Mouse (Mus musculus) hindbrain, embryonic 11.5 days (tissue): ENCODE results near the gene Tdrd3. TPM values are rescaled to one million over a fixed set of nuclear protein-coding genes. Genes with fewer than 3 reads are reported as not detected.
A peak's percentile ranks its signal among the peaks of the same experiment; 100 is the strongest.

Experiments used
- ATAC-seq: fragments of 200-750 bp; cut with Nextera tagmentation; 2 replicates; pipeline ENCODE4 v1.8.0; 2017; ENCODE audit warnings: mild to moderate bottlenecking, moderate TSS enrichment, moderate library complexity; ENCODE audit not compliant: low FRiP score
- DNase-seq: peaks from one replicate; pipeline ENCODE4 v3.0.0-alpha.2; 2015; ENCODE audit warnings: low spot score
- H3K27ac ChIP-seq: fragments of 300-500 bp; sonication (generic); 2 replicates; pipeline ENCODE4 v1.5.1; 2014; ENCODE audit warnings: mild to moderate bottlenecking, low read depth, low read length
- H3K27me3 ChIP-seq: fragments of 300-500 bp; sonication (generic); 2 replicates; pipeline ENCODE4 v1.6.1; 2014; ENCODE audit warnings: mild to moderate bottlenecking, low read length, moderate library complexity, mixed read lengths; ENCODE audit not compliant: control insufficient read depth, insufficient read depth
- H3K36me3 ChIP-seq: fragments of 300-500 bp; sonication (generic); 2 replicates; pipeline ENCODE4 v1.6.1; 2014; ENCODE audit warnings: mild to moderate bottlenecking, low read length, moderate library complexity, mixed read lengths; ENCODE audit not compliant: control insufficient read depth, insufficient read depth
- H3K4me1 ChIP-seq: fragments of 300-500 bp; sonication (generic); replicated peaks from 2 replicates; pipeline ENCODE4 v1.6.1; 2014; ENCODE audit warnings: low read length, mixed read lengths; ENCODE audit not compliant: control insufficient read depth, insufficient read depth
- H3K4me2 ChIP-seq: fragments of 300-500 bp; sonication (generic); replicated peaks from 2 replicates; pipeline ENCODE4 v1.6.1; 2014; ENCODE audit warnings: mild to moderate bottlenecking, low read depth, low read length
- H3K4me3 ChIP-seq: fragments of 300-500 bp; sonication (generic); 2 replicates; pipeline ENCODE4 v1.5.1; 2014; ENCODE audit warnings: low read depth, low read length
- H3K9ac ChIP-seq: fragments of 300-500 bp; sonication (generic); 2 replicates; pipeline ENCODE4 v1.6.1; 2014; ENCODE audit warnings: low read depth, low read length
- H3K9me3 ChIP-seq: fragments of 300-500 bp; sonication (generic); 2 replicates; pipeline ENCODE4 v1.6.1; 2016; ENCODE audit warnings: low read length; ENCODE audit not compliant: control insufficient read depth
- WGBS: fragments of 180-500 bp; shearing (Covaris S2); extraction: QIAGEN DNeasy Blood & Tissue Kit; methylation state at CpG from one replicate; pipeline ENCODE4 v1.1.7; 2014; 5-methylcytosine and 5-hydroxymethylcytosine counted together
- polyA plus RNA-seq: library from polyadenylated mRNA; unstranded; fragments of >200 nt; fragmentation: Nextera tagmentation; extraction: Ambion mirVana; gene quantifications from 2 replicates; pipeline ENCODE4 v1.2.1, GENCODE M21; 2014

The Tdrd3 gene
- 46.0 and 48.8 TPM in 2 replicates for polyA plus RNA-seq

GRCm38 (mm10) chr14:87415808-87416721 is at the start of gene Tdrd3:
Tdrd3 (plus strand) TSS chr14:87416639.
- Histone ChIP-seq H3K4me2 (peak within 1 kb of the TSS; percentile 87), H3K9ac (peak within 1 kb of the TSS; percentile 94), H3K36me3 (no peaks in the 10 kb centered on the region), H3K4me1 (no peaks in the 10 kb centered on the region), H3K27me3 (no peaks in the 10 kb centered on the region), H3K27ac (peak within 1 kb of the TSS; percentile 99), H3K4me3 (peak within 1 kb of the TSS; percentile 82), H3K9me3 (no peaks in the 10 kb centered on the region)
- peak; percentile 90 for DNase-seq
- peak; percentile 95 for ATAC-seq
- WGBS = under 1% methylated on average over 74 of the region's 85 CpGs

- H3K9me3 ChIP-seq = no peaks in the 10 kb centered on the region
- DNase-seq = no peak
- WGBS = 69% methylated on average over 3 of the region's 3 CpGs
Measured at GRCm38 (mm10) chr14:87367169-87367568, 49.3 kb upstream of the Tdrd3 start.

GRCm38 (mm10) chr14:87383041-87383440 is 33.4 kb upstream of the Tdrd3 start:
- no peak overlapping the region for H3K27ac ChIP-seq
- ATAC-seq (no peak), DNase-seq (no peak)
- no peaks in the 10 kb centered on the region for H3K36me3 ChIP-seq
- no peaks in the 10 kb centered on the region for H3K27me3 ChIP-seq
- no peak overlapping the region for H3K4me2 ChIP-seq
- H3K4me3 ChIP-seq = no peak overlapping the region
- H3K9ac ChIP-seq = no peak overlapping the region
- 71% methylated on average over 2 of the region's 2 CpGs for WGBS
- H3K9me3 ChIP-seq = no peaks in the 10 kb centered on the region
- H3K4me1 ChIP-seq = no peaks in the 10 kb centered on the region

More at GRCm38 (mm10) chr14:87367169-87367568, 49.3 kb upstream of the Tdrd3 start:
- H3K27me3 ChIP-seq = no peaks in the 10 kb centered on the region
- no peak overlapping the region for H3K4me3 ChIP-seq
- H3K4me2 ChIP-seq = no peak overlapping the region
- H3K36me3 ChIP-seq = no peaks in the 10 kb centered on the region
- no peak overlapping the region for H3K9ac ChIP-seq
- H3K27ac ChIP-seq = no peak overlapping the region
- ATAC-seq = no peak
- H3K4me1 ChIP-seq = no peaks in the 10 kb centered on the region

- ATAC-seq = no peak
- 87% methylated on average over 7 of the region's 7 CpGs for WGBS
Measured at GRCm38 (mm10) chr14:87384288-87385268, 31.9 kb upstream of the Tdrd3 start.

GRCm38 (mm10) chr14:87393096-87393495 is 23.3 kb upstream of the Tdrd3 start:
- no peaks in the 10 kb centered on the region for H3K27me3 ChIP-seq
- DNase-seq (no peak), ATAC-seq (no peak)
- H3K4me2 ChIP-seq = no peak overlapping the region
- H3K9me3 ChIP-seq = no peaks in the 10 kb centered on the region
- no peaks in the 10 kb centered on the region for H3K4me1 ChIP-seq
- 77% methylated on average over 3 of the region's 3 CpGs for WGBS
- H3K4me3 ChIP-seq = no peak overlapping the region
- no peak overlapping the region for H3K27ac ChIP-seq
- H3K9ac ChIP-seq = no peak overlapping the region
- H3K36me3 ChIP-seq = no peaks in the 10 kb centered on the region

More at GRCm38 (mm10) chr14:87384288-87385268, 31.9 kb upstream of the Tdrd3 start:
- no peak for DNase-seq
- Histone ChIP-seq H3K36me3 (no peaks in the 10 kb centered on the region), H3K9ac (no peak overlapping the region), H3K4me2 (no peak overlapping the region), H3K27ac (no peak overlapping the region), H3K4me3 (no peak overlapping the region), H3K9me3 (no peaks in the 10 kb centered on the region), H3K4me1 (no peaks in the 10 kb centered on the region), H3K27me3 (no peaks in the 10 kb centered on the region)

GRCm38 (mm10) chr14:87396643-87397042 is 19.8 kb upstream of the Tdrd3 start:
- no peak overlapping the region for H3K9ac ChIP-seq
- DNase-seq = no peak
- no peaks in the 10 kb centered on the region for H3K4me1 ChIP-seq
- H3K27ac ChIP-seq = no peak overlapping the region
- no peaks in the 10 kb centered on the region for H3K36me3 ChIP-seq
- no peaks in the 10 kb centered on the region for H3K9me3 ChIP-seq
- 61% methylated on average over 5 of the region's 5 CpGs for WGBS
- no peak overlapping the region for H3K4me2 ChIP-seq
- H3K4me3 ChIP-seq = no peak overlapping the region
- no peaks in the 10 kb centered on the region for H3K27me3 ChIP-seq
- ATAC-seq = no peak

GRCm38 (mm10) chr14:87415486-87415807 is 992 bp upstream of the Tdrd3 start:
- Histone ChIP-seq H3K9me3 (no peaks in the 10 kb centered on the region), H3K4me3 (peak overlapping the region; percentile 82), H3K9ac (no peak overlapping the region), H3K27me3 (no peaks in the 10 kb centered on the region), H3K4me1 (no peaks in the 10 kb centered on the region), H3K4me2 (peak overlapping the region; percentile 87), H3K27ac (no peak overlapping the region), H3K36me3 (no peaks in the 10 kb centered on the region)
- no peak for DNase-seq
- ATAC-seq = peak; percentile 0; the same call in 1 of the 2 replicates
- 7% methylated on average over 11 of the region's 11 CpGs for WGBS

GRCm38 (mm10) chr14:87416755-87417690 is 584 bp downstream of the Tdrd3 start:
- H3K4me1 ChIP-seq = no peaks in the 10 kb centered on the region
- under 1% methylated on average over 77 of the region's 109 CpGs for WGBS

More at GRCm38 (mm10) chr14:87416755-87417690, 584 bp downstream of the Tdrd3 start:
- peak overlapping the region; percentile 94 for H3K9ac ChIP-seq
- H3K27ac ChIP-seq = peak overlapping the region; percentile 99
- no peaks in the 10 kb centered on the region for H3K27me3 ChIP-seq
- H3K9me3 ChIP-seq = no peaks in the 10 kb centered on the region
- H3K4me2 ChIP-seq = peak overlapping the region; percentile 87
- H3K4me3 ChIP-seq = peak overlapping the region; percentile 82
- ATAC-seq = peak; percentile 85
- no peaks in the 10 kb centered on the region for H3K36me3 ChIP-seq
- DNase-seq = peak; percentile 69
